ENCODE assay signal across 8 mouse cellular contexts in the genomic region with DNA sequence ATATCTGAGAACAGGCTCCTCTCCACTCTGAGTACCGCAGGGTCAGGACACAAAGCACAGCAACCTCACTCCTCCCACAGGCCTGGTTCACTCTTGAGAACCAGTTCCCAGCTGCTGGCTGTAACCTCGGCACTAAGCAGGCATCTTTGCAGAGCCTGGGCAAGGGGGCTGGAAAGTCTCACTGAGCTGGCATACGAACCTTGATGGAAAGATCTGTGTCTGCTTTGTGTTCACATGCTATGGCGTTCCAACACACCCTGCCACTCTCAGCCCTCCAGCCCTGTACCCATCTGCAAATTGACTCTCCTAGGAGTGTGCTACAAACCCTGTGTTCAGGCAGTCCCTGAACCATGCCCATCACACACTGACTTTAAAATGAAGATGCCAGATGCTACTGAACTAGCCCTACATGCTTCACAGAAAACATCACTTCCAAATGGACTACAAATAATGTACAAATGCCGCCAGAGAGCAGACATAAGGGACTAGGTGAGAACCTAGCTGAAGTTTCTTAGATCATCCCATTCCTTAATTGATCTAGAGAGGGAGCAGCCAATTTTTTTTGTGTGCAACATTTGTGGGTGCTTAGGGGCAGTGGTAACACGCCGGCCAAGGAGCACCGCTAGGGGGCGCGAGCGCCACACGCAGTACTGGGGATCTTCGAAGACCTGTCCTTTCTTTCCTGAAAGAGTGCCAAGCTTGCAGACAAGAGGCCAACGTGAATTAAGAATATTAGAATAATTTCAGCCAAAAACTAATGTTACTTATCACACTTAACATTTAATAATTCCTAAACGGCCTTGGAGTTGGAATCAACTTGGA. TPM values are rescaled to one million over a fixed set of nuclear protein-coding genes. Genes with fewer than 3 reads are reported as not detected.
DNase-seq lines count a peak whose midpoint lies in the region; TF ChIP-seq lines count a peak whose summit lies in the region.

No protein-coding gene starts in this region.

- H3K36me3 ChIP-seq in heart, embryonic 10.5 days = no peaks in the 10 kb centered on the region

- H3K9me3 ChIP-seq in heart, embryonic 10.5 days = no peaks in the 10 kb centered on the region

- DNase-seq in B cell, adult 2 months = peak; percentile 80 to 81
- DNase-seq in adrenal gland, adult 2 months = peak; percentile 89
- DNase-seq in embryo, embryonic 11 days = peak; percentile 85
- DNase-seq in heart, embryonic 10.5 days (ENCODE audit: low spot score) = peak; percentile 83
- DNase-seq in kidney, postnatal 36 days = peak; percentile 73 to 93
- peak; percentile 75 for DNase-seq in lung, adult 2 months
- DNase-seq in retina, postnatal 7 days (ENCODE audit: low read depth, low spot score) = peak; percentile 47
- DNase-seq in thymus, postnatal 36 days = peak; percentile 61 to 70

- TF ChIP-seq CTCF in lung, adult 2 months (IDR thresholded peaks at IDR 0.05; ENCODE audit: insufficient read depth, low read length) = peak; percentile 82

- no peak overlapping the region for H3K4me3 ChIP-seq in heart, embryonic 10.5 days
- no peak overlapping the region for H3K4me3 ChIP-seq in lung, adult 2 months (replicated peaks; ENCODE audit: extremely low read depth, low read depth, low read length)

- no peak overlapping the region for H3K27ac ChIP-seq in heart, embryonic 10.5 days

- peaks cover 3% of the 10 kb centered on the region; the same call in 1 of the 2 replicates for H3K4me1 ChIP-seq in heart, embryonic 10.5 days
- peaks cover 3% of the 10 kb centered on the region for H3K4me1 ChIP-seq in lung, adult 2 months (ENCODE audit: control insufficient read depth, insufficient read depth, low read length)

- WGBS in heart, embryonic 10.5 days = 19% methylated on average over 15 of the region's 15 CpGs
- WGBS in lung, adult 2 months = 16% methylated on average over 15 of the region's 15 CpGs

- H3K27me3 ChIP-seq in heart, embryonic 10.5 days (ENCODE audit: insufficient read depth, poor library complexity, severe bottlenecking) = peaks cover 14% of the 10 kb centered on the region; the same call in 1 of the 2 replicates

- no peak for TF ChIP-seq POLR2A in lung, adult 2 months (IDR thresholded peaks at IDR 0.05; ENCODE audit: borderline replicate concordance, extremely low read depth, low read depth, low read length)

RNA-seq across cellular contexts. Expression of a gene that starts 11.0 kb away (rescaled TPM):
- total RNA-seq in adrenal gland, adult 2 months (2021) = 10 to 100 TPM; 10.2 to 12.0 TPM
- 2.3 and 3.2 TPM in 2 replicates for polyA plus RNA-seq in adrenal gland, adult 2 months (2012; rRNA removed)
- 8.2 and 12.4 TPM in 2 replicates for polyA plus RNA-seq in heart, embryonic 10.5 days (2016; fragmentation: Nextera tagmentation; extraction: Ambion mirVana)
- polyA plus RNA-seq in lung, adult 2 months (2012; rRNA removed) = 4.1 and 4.5 TPM in 2 replicates

RNA-seq across cellular contexts. Expression of a gene that starts 45.3 kb away (rescaled TPM):
- total RNA-seq in adrenal gland, adult 2 months (2021) = 10 to 100 TPM; 25.9 to 34.9 TPM
- 2.7 and 2.8 TPM in 2 replicates for polyA plus RNA-seq in adrenal gland, adult 2 months (2012; rRNA removed)
- 25.3 and 29.5 TPM in 2 replicates for polyA plus RNA-seq in heart, embryonic 10.5 days (2016; fragmentation: Nextera tagmentation; extraction: Ambion mirVana)
- 2.8 and 7.1 TPM in 2 replicates for polyA plus RNA-seq in lung, adult 2 months (2012; rRNA removed)
